Comparison of ENCODE assay signal across 16 mouse cellular contexts in genomic region chr4:149525811-149526210, GRCm38 (mm10). TPM values are rescaled to one million over a fixed set of nuclear protein-coding genes. Genes with fewer than 3 reads are reported as not detected.
DNase-seq lines count a peak whose midpoint lies in the region; ATAC-seq lines count a peak whose summit lies in the region.
"Had no signal": no experiment of that assay in that cellular context is flagged by ENCODE, and none has a peak within 500 bp of the region (broad histone marks: within the 10 kb centered on the region; RNA-seq: fewer than 3 reads in every experiment).

No protein-coding gene starts in this region.

- no peaks in the 10 kb centered on the region for H3K9me3 ChIP-seq in heart, embryonic 13.5 days
- H3K9me3 ChIP-seq in kidney, embryonic 16.5 days (ENCODE audit: low read length): no peaks in the 10 kb centered on the region
- H3K9me3 ChIP-seq in limb, embryonic 15.5 days: no peaks in the 10 kb centered on the region
- H3K9me3 ChIP-seq: megakaryocyte, embryonic 14.5 days had no signal

- peak overlapping the region; percentile 66 for H3K9ac ChIP-seq in heart, embryonic 13.5 days
- H3K9ac ChIP-seq in kidney, embryonic 16.5 days (replicated peaks; ENCODE audit: low read length): peak overlapping the region; percentile 46
- no peak overlapping the region for H3K9ac ChIP-seq in limb, embryonic 15.5 days

- no peaks in the 10 kb centered on the region for H3K27me3 ChIP-seq in heart, embryonic 13.5 days (replicated peaks)
- H3K27me3 ChIP-seq in kidney, embryonic 16.5 days (ENCODE audit: insufficient read depth, low read length): no peaks in the 10 kb centered on the region
- no peaks in the 10 kb centered on the region for H3K27me3 ChIP-seq in limb, embryonic 15.5 days

- WGBS in heart, embryonic 13.5 days: 76% methylated on average over 6 of the region's 6 CpGs
- WGBS in kidney, embryonic 16.5 days: 49% methylated on average over 6 of the region's 6 CpGs
- 68% methylated on average over 6 of the region's 6 CpGs for WGBS in limb, embryonic 15.5 days

- peaks cover 91% of the 10 kb centered on the region for H3K4me1 ChIP-seq in heart, embryonic 13.5 days
- peaks cover 50% of the 10 kb centered on the region for H3K4me1 ChIP-seq in kidney, embryonic 16.5 days (ENCODE audit: insufficient read depth, low read length)
- H3K4me1 ChIP-seq in limb, embryonic 15.5 days: peaks cover 39% of the 10 kb centered on the region

- H3K4me3 ChIP-seq in heart, embryonic 13.5 days: no peak overlapping the region
- H3K4me3 ChIP-seq in kidney, embryonic 16.5 days (ENCODE audit: low read length): no peak overlapping the region
- H3K4me3 ChIP-seq in limb, embryonic 15.5 days: no peak overlapping the region
- H3K4me3 ChIP-seq: megakaryocyte, embryonic 14.5 days had no signal

- DNase-seq in heart, adult 18-20 months: no peak
- no peak for DNase-seq in kidney, adult 11 months
- DNase-seq in kidney, postnatal 36 days: peak; percentile 27 to 65
- no peak for DNase-seq in thymus, postnatal 14 days
- DNase-seq: cerebellum, adult 2 months; lung, adult 2 months had no signal

- no peak for ATAC-seq in heart, embryonic 13.5 days (ENCODE audit: extremely low read depth, insufficient number of reproducible peaks, low FRiP score, low TSS enrichment)
- no peak for ATAC-seq in kidney, embryonic 16.5 days (ENCODE audit: low FRiP score, low TSS enrichment)
- ATAC-seq in limb, embryonic 15.5 days (ENCODE audit: insufficient number of reproducible peaks, low FRiP score, low TSS enrichment, low read depth): 0 out of 2 replicates have a peak, but pooled peaks have one; percentile 2
- ATAC-seq: activated CD4-positive, CD25-positive, alpha-beta regulatory T cell, adult 4 months; CD4-positive, CD25-positive, alpha-beta regulatory T cell, adult 4 months had no signal

- peak overlapping the region; percentile 48 for H3K27ac ChIP-seq in heart, embryonic 13.5 days (replicated peaks)
- 0 out of 2 replicates have a peak overlapping the region, but pooled peaks have one; percentile 25 for H3K27ac ChIP-seq in kidney, embryonic 16.5 days (ENCODE audit: low read length)
- H3K27ac ChIP-seq in limb, embryonic 15.5 days: peak overlapping the region; percentile 50; the same call in 1 of the 2 replicates

- H3K4me2 ChIP-seq in heart, embryonic 13.5 days: no peak overlapping the region
- no peak overlapping the region for H3K4me2 ChIP-seq in kidney, embryonic 16.5 days (replicated peaks; ENCODE audit: low read depth, low read length)
- no peak overlapping the region for H3K4me2 ChIP-seq in limb, embryonic 15.5 days

- H3K36me3 ChIP-seq in heart, embryonic 13.5 days: no peaks in the 10 kb centered on the region
- H3K36me3 ChIP-seq in kidney, embryonic 16.5 days (ENCODE audit: insufficient read depth, low read length): no peaks in the 10 kb centered on the region
- 0 out of 2 replicates have a peak, but pooled peaks cover 2% of the 10 kb centered on the region for H3K36me3 ChIP-seq in limb, embryonic 15.5 days

RNA-seq across cellular contexts. Expression of gene Ctnnbip1, which starts 7.8 kb away (rescaled TPM):
- 33.4 and 36.2 TPM in 2 replicates for polyA plus RNA-seq in heart, embryonic 13.5 days (2015; fragmentation: Nextera tagmentation; extraction: Ambion mirVana)
- 10 to 100 TPM; 24.2 to 25.1 TPM for total RNA-seq in heart, adult 18-20 months (2021)
- 54.1 and 57.4 TPM in 2 replicates for polyA plus RNA-seq in kidney, embryonic 16.5 days (2015; fragmentation: Nextera tagmentation; extraction: Ambion mirVana)
- 58.9 and 64.4 TPM in 2 replicates for polyA plus RNA-seq in limb, embryonic 15.5 days (2015; fragmentation: Nextera tagmentation; extraction: Ambion mirVana)

RNA-seq across cellular contexts. Expression of gene Lzic, which starts 40.8 kb away (rescaled TPM):
- polyA plus RNA-seq in heart, embryonic 13.5 days (2015; fragmentation: Nextera tagmentation; extraction: Ambion mirVana): 28.5 and 34.6 TPM in 2 replicates
- total RNA-seq in heart, adult 18-20 months (2021): 10 to 100 TPM; 62.5 to 77.5 TPM
- polyA plus RNA-seq in kidney, embryonic 16.5 days (2015; fragmentation: Nextera tagmentation; extraction: Ambion mirVana): 45.9 and 47.6 TPM in 2 replicates
- 42.4 and 46.1 TPM in 2 replicates for polyA plus RNA-seq in limb, embryonic 15.5 days (2015; fragmentation: Nextera tagmentation; extraction: Ambion mirVana)

RNA-seq across cellular contexts. Expression of gene Nmnat1, which starts 40.8 kb away (rescaled TPM):
- 11.1 and 11.9 TPM in 2 replicates for polyA plus RNA-seq in heart, embryonic 13.5 days (2015; fragmentation: Nextera tagmentation; extraction: Ambion mirVana)
- 10 to 100 TPM; 35.4 to 36.0 TPM for total RNA-seq in heart, adult 18-20 months (2021)
- 13.9 and 14.2 TPM in 2 replicates for polyA plus RNA-seq in kidney, embryonic 16.5 days (2015; fragmentation: Nextera tagmentation; extraction: Ambion mirVana)
- 8.6 TPM in 2 replicates for polyA plus RNA-seq in limb, embryonic 15.5 days (2015; fragmentation: Nextera tagmentation; extraction: Ambion mirVana)

RNA-seq across cellular contexts. Expression of gene Tmem274, which starts 48.6 kb away (rescaled TPM):
- polyA plus RNA-seq in heart, embryonic 13.5 days (2015; fragmentation: Nextera tagmentation; extraction: Ambion mirVana): 0.51 TPM in 1 of 2 replicates, not detected in the other
- not detected for total RNA-seq in heart, adult 18-20 months (2021)
- polyA plus RNA-seq in kidney, embryonic 16.5 days (2015; fragmentation: Nextera tagmentation; extraction: Ambion mirVana): 0.41 and 0.82 TPM in 2 replicates
- polyA plus RNA-seq in limb, embryonic 15.5 days (2015; fragmentation: Nextera tagmentation; extraction: Ambion mirVana): not detected in 2 replicates
- total RNA-seq: gastrocnemius, adult 8-10 months; hematopoietic stem cell, adult 5-6 weeks; layer of hippocampus, adult 18-20 months; left cerebral cortex, postnatal 10 days had no signal
- polyA plus RNA-seq: lung, adult 2 months had no signal

Comparison
In these comparisons a context has a peak if more than half of its experiments do, and no peak if none do; other contexts are left out.
1. DNase-seq: peak in kidney, postnatal 36 days (2 of 2); none in heart, adult 18-20 months (0 of 2), kidney, adult 11 months (single experiment) and thymus, postnatal 14 days (single experiment).
2. Peak in every context shown above with its lines, with median percentiles within 50 percentile points of each other: H3K27ac ChIP-seq.